Mouse (Mus musculus) lung, adult 2 months (tissue): ENCODE measurements around the gene Cenpu.

Experiments
- CTCF ChIP-seq: fragments of 200-500 bp; IDR thresholded peaks from 2 replicates; pipeline ENCODE4 v1.5.1; 2011; ENCODE audit warnings: mild to moderate bottlenecking, low read length, control low read depth; ENCODE audit not compliant: insufficient read depth
- POLR2A ChIP-seq: fragments of 200-500 bp; IDR thresholded peaks from 2 replicates; pipeline ENCODE4 v1.6.1; 2011; ENCODE audit warnings: low read depth, mild to moderate bottlenecking, control low read depth, low read length, borderline replicate concordance; ENCODE audit errors: extremely low read depth

DNA sequence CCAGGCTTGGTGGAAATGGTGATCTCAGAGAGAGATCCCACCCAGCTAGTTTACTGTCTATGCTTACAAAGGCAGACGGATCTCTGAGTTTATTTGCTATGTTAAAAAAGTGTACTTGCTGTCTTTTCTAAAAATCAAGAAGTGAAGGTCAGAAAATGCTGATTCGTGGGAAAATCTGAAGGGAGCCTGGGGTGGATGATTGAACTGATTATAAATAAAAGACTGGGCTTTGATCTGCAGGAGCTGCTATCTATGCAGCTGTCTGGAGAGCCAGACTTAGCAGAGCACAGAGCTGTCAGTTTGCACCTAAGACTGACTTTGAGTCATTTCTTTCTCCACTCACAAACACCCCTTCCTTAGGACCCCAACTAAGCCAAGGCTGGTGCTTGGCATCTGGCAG is 45.6 kb downstream of the Cenpu start:
- TF ChIP-seq CTCF: no peak
- TF ChIP-seq POLR2A: no peak
